Mouse (Mus musculus) cerebellum, postnatal 10 days (tissue): ENCODE results near the gene A930004D18Rik.
"Not testable (repeated sequence)": the region's sequence is repeated elsewhere in the genome, so short reads cannot be mapped to it uniquely, and the experiment has no call there.

Source experiments
- DNase-seq, 2 experiments: peaks; one replicate each; pipeline ENCODE4 v3.0.0; 2021; ENCODE audit warnings: mixed read lengths in 2 of 2

A930004D18Rik gene

GRCm38 (mm10) chr2:18004286-18004685, 33.3 kb downstream of the A930004D18Rik start:
- DNase-seq = no peak

GRCm38 (mm10) chr2:18002306-18002705, 35.2 kb downstream of the A930004D18Rik start:
- DNase-seq = no peak

- DNase-seq = no peak
Observed at GRCm38 (mm10) chr2:17996858-17997257, 40.7 kb downstream of the A930004D18Rik start, which contains the start of gene H2al2a. Gene H2al2a, minus strand, starts transcription at chr2:17996958.

GRCm38 (mm10) chr2:17989562-17989961, 48.0 kb downstream of the A930004D18Rik start:
- DNase-seq = no peak

GRCm38 (mm10) chr2:17989115-17989514, 48.4 kb downstream of the A930004D18Rik start:
- no peak for DNase-seq

- no peak for DNase-seq
Observed at GRCm38 (mm10) chr2:17986694-17987093, 50.8 kb downstream of the A930004D18Rik start.

GRCm38 (mm10) chr2:17984774-17985173, 52.8 kb downstream of the A930004D18Rik start:
- DNase-seq = no peak

- DNase-seq = no peak
Observed at GRCm38 (mm10) chr2:17982747-17983146, 54.8 kb downstream of the A930004D18Rik start.

- no peak for DNase-seq
Observed at GRCm38 (mm10) chr2:17978706-17979105, 58.8 kb downstream of the A930004D18Rik start.

GRCm38 (mm10) chr2:17978251-17978650, 59.3 kb downstream of the A930004D18Rik start:
- DNase-seq = not testable (repeated sequence)

- DNase-seq = not testable (repeated sequence)
Observed at GRCm38 (mm10) chr2:17977645-17978044, 59.9 kb downstream of the A930004D18Rik start.

- DNase-seq = no peak
Observed at GRCm38 (mm10) chr2:17975601-17976327, 61.8 kb downstream of the A930004D18Rik start.
